Mouse (Mus musculus) left cerebral cortex, postnatal 4 days (tissue): ENCODE data around the gene Apeh. TPM values are rescaled to one million over a fixed set of nuclear protein-coding genes. Genes with fewer than 3 reads are reported as not detected.

ENCODE experiments used
- DNase-seq: peaks from one replicate; pipeline ENCODE4 v3.0.0-alpha.2; 2022
- intact Hi-C: fragments of 180-260 bp; cut with DNase I; formaldehyde crosslinking; loops from one replicate; pipeline ENCODE4 v1.15.1; 2025
- total RNA-seq, 2 experiments: library from RNA; stranded (reverse); gene quantifications; 2 replicates each; pipeline ENCODE4 v1.2.3; 2021

Gene Apeh
- total RNA-seq, 2 experiments from 2014 or later = 46.1 to 50.1 TPM

DNA sequence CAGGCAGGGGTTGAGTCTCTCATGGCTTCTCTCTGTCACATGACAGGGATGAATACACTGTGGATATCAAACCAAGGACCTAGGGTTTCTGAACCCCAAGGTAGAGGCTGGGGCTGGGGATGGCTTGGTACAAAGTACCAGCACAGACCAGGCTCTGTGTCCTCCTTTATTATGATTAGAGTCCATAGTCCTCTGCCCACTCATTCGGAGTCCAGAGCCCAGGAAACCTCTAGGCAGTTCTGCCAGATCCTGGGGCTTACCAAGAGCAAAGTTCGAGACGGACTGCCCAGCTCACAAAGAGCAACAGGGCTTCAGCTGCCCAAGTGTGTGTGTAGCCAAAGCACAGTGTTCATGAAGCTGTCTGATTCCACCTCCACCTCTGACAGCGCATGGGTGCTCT, 9.1 kb downstream of the Apeh start:
- intact Hi-C loops = no loop called here
- no peak for DNase-seq

DNA sequence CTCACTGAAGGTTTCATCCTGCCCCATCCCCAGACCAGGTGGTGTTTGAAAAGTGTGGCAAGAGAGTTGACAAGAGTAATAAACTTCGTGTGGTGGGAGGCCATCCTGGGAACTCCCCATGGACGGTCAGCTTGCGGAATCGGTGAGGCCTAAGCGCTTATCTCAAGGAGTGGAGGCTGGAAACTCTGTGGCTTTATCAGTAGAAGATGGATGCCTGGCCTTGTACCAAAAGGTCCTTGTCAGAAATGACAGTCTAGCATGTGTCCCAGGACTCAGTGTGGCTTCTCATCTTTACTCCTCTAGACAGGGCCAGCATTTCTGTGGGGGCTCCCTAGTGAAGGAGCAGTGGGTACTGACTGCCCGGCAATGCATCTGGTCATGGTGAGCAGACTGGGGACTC, 10.8 kb downstream of the Apeh start:
- intact Hi-C loops = no loop called here
- DNase-seq = no peak

DNA sequence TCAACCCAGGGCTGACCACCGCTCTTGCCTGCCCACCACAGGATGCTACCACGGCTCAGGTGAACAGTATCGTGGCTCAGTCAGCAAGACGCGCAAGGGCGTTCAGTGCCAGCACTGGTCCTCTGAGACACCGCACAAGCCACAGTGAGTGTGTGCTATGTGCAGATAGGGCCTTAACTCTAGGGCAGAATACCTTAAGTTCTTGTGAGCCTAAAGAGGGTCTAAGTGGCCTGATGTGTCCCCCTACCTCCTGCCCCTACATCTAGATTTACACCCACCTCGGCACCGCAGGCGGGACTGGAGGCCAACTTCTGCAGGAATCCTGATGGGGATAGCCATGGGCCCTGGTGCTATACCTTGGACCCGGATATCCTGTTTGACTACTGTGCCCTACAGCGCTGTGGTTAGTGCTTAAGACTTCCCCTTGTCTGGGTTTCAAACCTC, 11.4 kb downstream of the Apeh start, which contains the start of gene Rnf123:
Rnf123 (minus strand) TSS at position 359 of the 444 bp plus-strand sequence.
- no peak for DNase-seq
- intact Hi-C loops = no loop called here

- intact Hi-C loops = no loop called here
- DNase-seq = no peak
Measured at GRCm38 (mm10) chr9:108082549-108082948, 11.9 kb downstream of the Apeh start.

DNA sequence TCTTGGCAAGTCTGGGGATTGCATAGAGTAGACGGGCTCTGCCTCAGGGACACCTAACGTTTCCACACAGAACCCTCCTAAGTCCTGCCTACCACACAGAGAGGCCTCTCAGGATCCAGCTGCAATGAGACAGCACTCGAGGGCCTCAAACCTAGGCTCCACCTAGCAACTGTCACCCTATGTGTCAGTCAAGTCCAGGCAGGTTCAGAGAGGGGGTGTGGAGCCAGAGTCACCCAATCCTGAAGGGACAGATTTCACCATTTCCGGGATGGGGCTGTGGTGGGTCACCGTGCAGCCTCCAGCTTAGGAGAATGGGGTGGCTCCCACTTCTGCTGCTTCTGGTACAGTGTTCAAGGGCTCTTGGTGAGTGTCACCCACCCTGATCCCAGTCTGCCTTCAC, 14.2 kb downstream of the Apeh start, which contains the start of gene Mst1:
Mst1 (plus strand) TSS at position 269 of the 400 bp plus-strand sequence.
- no peak for DNase-seq
- intact Hi-C loops = no loop called here

DNA sequence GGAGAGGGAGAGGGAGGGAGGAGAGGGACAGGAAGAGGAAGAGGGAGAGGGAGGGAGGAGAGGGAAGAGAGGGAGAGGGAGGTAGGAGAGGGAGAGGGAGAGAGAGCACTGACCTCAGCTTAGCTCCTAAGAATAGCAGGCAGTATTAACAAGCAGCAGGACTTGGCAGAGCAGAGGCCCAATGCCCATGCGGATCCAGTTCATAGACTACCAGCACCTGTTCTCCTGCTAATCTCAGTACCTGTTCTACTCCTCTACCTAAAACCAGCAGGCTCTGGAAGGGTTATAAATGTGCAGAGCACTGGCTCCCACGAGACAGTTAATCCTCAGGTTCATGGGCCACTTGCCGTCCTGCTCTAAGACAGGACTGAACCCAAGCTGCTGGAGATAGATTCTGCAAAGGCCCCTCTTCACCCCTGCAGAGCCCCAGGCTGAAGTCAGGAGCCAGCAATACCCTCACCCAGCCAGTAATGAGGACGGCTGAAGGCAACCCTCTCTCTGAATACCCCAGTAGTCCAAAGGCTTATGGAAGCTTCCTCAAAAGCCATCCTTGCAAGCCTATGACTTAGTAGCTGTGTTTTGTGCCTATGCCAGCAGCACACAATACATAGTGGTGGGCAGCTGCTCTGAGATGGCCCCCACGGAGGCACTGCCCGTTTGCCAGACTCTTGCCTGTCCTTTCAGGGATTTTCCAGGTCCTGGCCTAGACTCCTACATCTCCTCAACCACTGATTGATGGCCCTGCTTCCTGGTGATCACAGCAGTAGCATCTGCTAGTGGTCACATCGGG, 21.1 kb downstream of the Apeh start:
- DNase-seq = no peak
- intact Hi-C loops = no loop called here

GRCm38 (mm10) chr9:108072481-108072924, 21.9 kb downstream of the Apeh start:
- intact Hi-C loops = no loop called here

GRCm38 (mm10) chr9:108071801-108072200, 22.6 kb downstream of the Apeh start:
- intact Hi-C loops = no loop called here
- DNase-seq = no peak

More at GRCm38 (mm10) chr9:108072481-108072924, 21.9 kb downstream of the Apeh start:
- no peak for DNase-seq

DNA sequence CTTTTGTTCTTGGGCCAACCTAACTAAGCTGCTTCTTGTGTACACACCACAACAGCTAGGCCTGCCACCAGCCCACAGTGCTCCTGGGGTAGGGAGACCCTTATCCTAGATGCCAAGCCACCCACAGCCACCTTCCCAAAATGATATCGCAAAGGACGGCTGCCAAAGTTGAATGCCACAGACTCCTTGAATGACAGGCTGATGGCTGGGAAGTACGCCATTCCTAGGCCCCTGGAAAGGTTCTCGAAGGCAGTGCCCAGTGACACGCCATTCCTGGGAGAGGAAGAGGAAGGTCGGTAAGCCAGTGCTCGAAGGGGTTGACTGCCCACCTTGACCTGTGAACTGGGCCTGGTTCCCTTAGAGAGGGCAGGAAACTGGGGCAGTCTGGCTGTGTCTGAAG, 24.9 kb downstream of the Apeh start:
- intact Hi-C loops = loop anchor here (5.0 kb wide), 1 partner anchor 167 kb away; no protein-coding TSS in a partner anchor
- no peak for DNase-seq

- DNase-seq = no peak
- intact Hi-C loops = loop anchor here (5.0 kb wide), 1 partner anchor 167 kb away; no protein-coding TSS in a partner anchor
Measured at GRCm38 (mm10) chr9:108069007-108069406, 25.4 kb downstream of the Apeh start.

DNA sequence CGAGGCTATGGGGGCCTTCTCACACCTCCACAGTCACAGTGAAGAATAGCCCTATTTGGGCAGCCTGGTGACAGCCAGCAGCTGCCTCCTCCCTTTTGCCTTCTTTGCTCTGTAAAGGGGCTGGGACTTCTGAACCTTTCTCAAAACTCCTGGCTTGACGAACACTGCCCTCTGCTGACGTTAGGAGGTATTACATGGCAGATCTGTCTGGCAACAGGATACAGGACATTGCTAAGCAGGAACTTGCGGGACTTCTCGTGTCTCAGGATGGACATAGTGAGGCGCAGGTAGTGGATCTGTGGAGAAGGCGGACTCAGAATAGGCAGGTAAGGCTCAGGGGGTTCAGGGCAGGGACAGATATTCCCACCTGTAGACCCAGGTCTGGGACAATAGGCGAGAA, 26.5 kb downstream of the Apeh start:
- intact Hi-C loops = loop anchor here (5.0 kb wide), 1 partner anchor 166 kb away; no protein-coding TSS in a partner anchor
- peak; percentile 82 for DNase-seq

- intact Hi-C loops = loop anchor here (5.0 kb wide), 1 partner anchor 165 kb away; no protein-coding TSS in a partner anchor
- DNase-seq = no peak
Measured at GRCm38 (mm10) chr9:108067199-108067598, 27.2 kb downstream of the Apeh start.

DNA sequence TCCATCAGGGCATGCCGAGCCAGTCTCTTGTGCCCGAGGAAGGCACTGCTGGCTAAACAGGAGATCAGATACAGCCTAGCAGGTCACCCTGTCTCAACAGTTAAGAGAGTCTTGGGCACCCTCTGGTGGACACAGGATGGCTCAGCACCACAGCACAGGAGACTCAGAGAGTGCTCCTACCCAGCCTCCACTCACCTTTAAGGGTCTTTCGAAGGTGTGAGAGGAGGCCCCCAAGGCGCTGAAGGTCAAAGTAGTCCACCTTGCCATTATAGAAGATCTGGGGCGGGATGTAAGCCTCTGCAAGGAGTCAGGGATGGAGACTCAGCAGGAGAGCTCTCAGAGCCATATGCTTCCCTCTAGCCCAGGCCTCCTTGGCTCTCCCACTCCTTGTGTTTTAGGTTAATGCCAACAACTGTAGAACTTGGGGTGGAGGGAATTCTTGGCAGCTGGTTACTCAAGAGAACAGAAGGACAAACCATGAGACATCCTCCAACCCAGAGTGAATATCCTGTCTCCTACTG, 28.9 kb downstream of the Apeh start:
- DNase-seq = peak; percentile 69

GRCm38 (mm10) chr9:108063361-108063760, 31.0 kb downstream of the Apeh start:
- intact Hi-C loops = no loop called here
- DNase-seq = no peak

More for the DNA sequence above, 28.9 kb downstream of the Apeh start:
- intact Hi-C loops = loop anchor here (5.0 kb wide), 1 partner anchor 163 kb away; no protein-coding TSS in a partner anchor

GRCm38 (mm10) chr9:108062142-108062541, 32.3 kb downstream of the Apeh start:
- no peak for DNase-seq
- intact Hi-C loops = no loop called here

- intact Hi-C loops = loop anchor here (10.0 kb wide), 1 partner anchor 93 kb away; no protein-coding TSS in a partner anchor
- no peak for DNase-seq
Measured at GRCm38 (mm10) chr9:108058291-108058690, 36.1 kb downstream of the Apeh start.

- intact Hi-C loops = loop anchor here (10.0 kb wide), 1 partner anchor 92 kb away; no protein-coding TSS in a partner anchor
- no peak for DNase-seq
Measured at GRCm38 (mm10) chr9:108057262-108057562, 37.2 kb downstream of the Apeh start.

DNA sequence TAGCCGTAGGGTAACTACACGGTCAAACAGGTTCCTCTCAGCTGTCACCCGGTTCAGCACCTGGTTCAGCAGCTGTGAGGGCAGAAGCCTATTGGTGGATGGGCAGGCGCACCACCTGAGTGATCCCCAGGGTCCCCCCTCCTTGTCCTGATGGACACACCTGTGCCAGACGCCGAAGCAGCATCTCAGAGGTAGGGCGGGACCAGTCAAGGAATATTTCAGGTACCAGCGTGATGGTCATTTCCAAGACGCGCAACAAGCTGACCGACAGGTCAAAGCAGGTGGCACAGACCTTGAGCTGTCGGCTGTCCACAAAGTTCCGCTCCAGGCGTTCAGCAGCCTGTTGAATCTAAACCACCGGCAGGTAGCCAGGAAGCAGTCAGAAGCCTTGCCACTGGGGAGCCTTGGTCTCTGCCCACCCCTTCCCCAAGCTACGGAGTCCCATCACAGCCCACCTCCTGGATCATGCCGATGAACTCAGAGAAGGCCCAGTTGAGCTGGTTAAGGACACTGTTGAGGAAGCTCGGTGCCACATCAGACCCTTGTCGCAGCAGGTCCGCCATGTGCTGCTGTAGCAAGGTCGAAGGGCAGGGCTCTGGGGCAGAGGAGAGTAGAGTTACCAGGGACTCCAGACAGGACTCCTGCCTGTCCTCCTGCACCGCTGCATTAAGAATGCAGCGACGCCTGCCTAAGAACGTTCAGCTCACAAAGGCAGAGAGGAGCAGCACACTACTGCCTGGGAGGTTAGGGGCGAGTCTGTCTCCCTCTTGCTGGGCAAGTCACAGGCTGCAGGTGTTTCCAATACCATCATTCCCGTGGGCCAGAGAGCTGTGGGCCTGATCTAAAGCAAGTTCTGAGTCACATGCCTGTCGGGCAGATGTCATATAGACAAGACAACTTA, 37.8 kb downstream of the Apeh start:
- no peak for DNase-seq
- intact Hi-C loops = loop anchor here (10.0 kb wide), 1 partner anchor 92 kb away; no protein-coding TSS in a partner anchor

GRCm38 (mm10) chr9:108055661-108056237, 38.7 kb downstream of the Apeh start:
- no peak for DNase-seq
- intact Hi-C loops = loop anchor here (10.0 kb wide), 1 partner anchor 91 kb away; no protein-coding TSS in a partner anchor

- no peak for DNase-seq
- intact Hi-C loops = loop anchor here (10.0 kb wide), 1 partner anchor 90 kb away; no protein-coding TSS in a partner anchor
Measured at GRCm38 (mm10) chr9:108055061-108055460, 39.3 kb downstream of the Apeh start.
